24 mouse cellular contexts compared by ENCODE assay signal in the genomic region with DNA sequence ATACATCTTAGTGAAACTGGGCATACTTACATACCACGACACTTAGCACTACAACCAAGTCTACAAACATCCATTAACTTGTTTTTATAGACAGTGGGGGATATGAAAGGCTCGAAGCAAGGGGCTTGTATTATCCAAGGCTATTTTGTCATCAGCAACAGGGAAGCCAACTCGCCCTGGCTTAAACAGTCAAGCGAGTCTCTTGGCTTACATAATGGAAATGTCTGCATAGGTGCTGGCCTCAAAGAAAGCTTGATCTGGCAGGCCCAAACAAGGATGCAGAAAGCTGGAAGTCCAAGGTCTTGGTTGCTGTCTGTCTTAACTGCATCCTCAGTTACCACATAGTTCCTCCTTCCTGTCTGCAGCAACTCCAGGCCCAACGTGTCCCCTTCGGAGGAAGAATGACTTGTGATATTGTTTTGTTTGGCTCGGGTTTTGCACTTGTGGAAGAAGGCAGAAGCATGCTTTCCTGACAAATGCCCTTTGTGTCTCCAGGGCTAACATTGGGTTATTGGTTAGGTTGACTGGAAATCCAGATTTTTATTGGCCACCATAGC. TPM values are rescaled to one million over a fixed set of nuclear protein-coding genes. Genes with fewer than 3 reads are reported as not detected.
DNase-seq lines count a peak whose midpoint lies in the region; ATAC-seq lines count a peak whose summit lies in the region.
"Had no signal": no experiment of that assay in that cellular context is flagged by ENCODE, and none has a peak within 500 bp of the region (broad histone marks: within the 10 kb centered on the region; RNA-seq: fewer than 3 reads in every experiment).

No protein-coding gene starts in this region.

- no peaks in the 10 kb centered on the region for H3K9me3 ChIP-seq in heart, embryonic 13.5 days
- no peaks in the 10 kb centered on the region for H3K9me3 ChIP-seq in kidney, embryonic 14.5 days (ENCODE audit: control insufficient read depth, low read length)
- H3K9me3 ChIP-seq in limb, embryonic 13.5 days: no peaks in the 10 kb centered on the region; the same call in 1 of the 2 replicates
- H3K9me3 ChIP-seq in hindbrain, embryonic 16.5 days (ENCODE audit: control insufficient read depth, low read length): no peaks in the 10 kb centered on the region
- H3K9me3 ChIP-seq: forebrain, embryonic 10.5 days; G1E; hindbrain, embryonic 13.5 days; liver, embryonic 15.5 days had no signal

- peak overlapping the region; percentile 30 for H3K27ac ChIP-seq in heart, embryonic 13.5 days (replicated peaks)
- peak overlapping the region; percentile 42; the same call in 1 of the 2 replicates for H3K27ac ChIP-seq in kidney, embryonic 14.5 days (ENCODE audit: low read depth, low read length)
- peak overlapping the region; percentile 80 for H3K27ac ChIP-seq in limb, embryonic 13.5 days
- no peak overlapping the region for H3K27ac ChIP-seq in hindbrain, embryonic 16.5 days (ENCODE audit: low read depth, low read length)
- H3K27ac ChIP-seq: forebrain, embryonic 10.5 days; hindbrain, embryonic 13.5 days; left cerebral cortex, adult 2 months; liver, embryonic 15.5 days had no signal

- WGBS in heart, embryonic 13.5 days: 60% methylated on average over 7 of the region's 7 CpGs
- 58% methylated on average over 7 of the region's 7 CpGs for WGBS in kidney, embryonic 14.5 days
- 45% methylated on average over 7 of the region's 7 CpGs for WGBS in limb, embryonic 13.5 days
- 83% methylated on average over 7 of the region's 7 CpGs for WGBS in hindbrain, embryonic 16.5 days

- DNase-seq in heart, postnatal 4 days: no peak
- peak; percentile 70 for DNase-seq in 416B (ENCODE audit: low read depth)
- no peak for DNase-seq in thymus, postnatal 4 days
- DNase-seq: adrenal gland, postnatal 25 days; cerebellum, adult 11 months; cerebellum, postnatal 14 days; heart, adult 11 months; layer of hippocampus, adult 9-11 months; midbrain, embryonic 14.5 days; right cerebral cortex, postnatal 25 days; thymus, postnatal 36 days had no signal

- no peaks in the 10 kb centered on the region for H3K27me3 ChIP-seq in heart, embryonic 13.5 days (replicated peaks)
- H3K27me3 ChIP-seq in kidney, embryonic 14.5 days (ENCODE audit: control insufficient read depth, insufficient read depth, low read length): no peaks in the 10 kb centered on the region
- no peaks in the 10 kb centered on the region for H3K27me3 ChIP-seq in limb, embryonic 13.5 days
- H3K27me3 ChIP-seq in hindbrain, embryonic 16.5 days (replicated peaks; ENCODE audit: control insufficient read depth, insufficient read depth, low read length): no peaks in the 10 kb centered on the region

- H3K36me3 ChIP-seq in heart, embryonic 13.5 days: no peaks in the 10 kb centered on the region
- H3K36me3 ChIP-seq in kidney, embryonic 14.5 days (ENCODE audit: control insufficient read depth, insufficient read depth, low read length): no peaks in the 10 kb centered on the region
- H3K36me3 ChIP-seq in limb, embryonic 13.5 days: no peaks in the 10 kb centered on the region
- H3K36me3 ChIP-seq in hindbrain, embryonic 16.5 days (ENCODE audit: control insufficient read depth, insufficient read depth, low read length): no peaks in the 10 kb centered on the region
- H3K36me3 ChIP-seq: forebrain, embryonic 10.5 days; G1E; hindbrain, embryonic 13.5 days; liver, embryonic 15.5 days had no signal

- H3K9ac ChIP-seq in heart, embryonic 13.5 days: no peak overlapping the region
- no peak overlapping the region for H3K9ac ChIP-seq in kidney, embryonic 14.5 days (ENCODE audit: low read depth, low read length)
- H3K9ac ChIP-seq in limb, embryonic 13.5 days: no peak overlapping the region
- H3K9ac ChIP-seq in hindbrain, embryonic 16.5 days (ENCODE audit: low read depth, low read length): no peak overlapping the region
- H3K9ac ChIP-seq: hindbrain, embryonic 13.5 days; liver, embryonic 15.5 days had no signal

- H3K4me3 ChIP-seq in heart, embryonic 13.5 days: no peak overlapping the region
- no peak overlapping the region for H3K4me3 ChIP-seq in kidney, embryonic 14.5 days (ENCODE audit: low read length)
- H3K4me3 ChIP-seq in limb, embryonic 13.5 days: no peak overlapping the region
- no peak overlapping the region for H3K4me3 ChIP-seq in hindbrain, embryonic 16.5 days (ENCODE audit: low read length)
- H3K4me3 ChIP-seq: forebrain, embryonic 10.5 days; hindbrain, embryonic 13.5 days; left cerebral cortex, adult 2 months; liver, embryonic 15.5 days; megakaryocyte, embryonic 14.5 days had no signal

- no peak overlapping the region for H3K4me2 ChIP-seq in heart, embryonic 13.5 days
- H3K4me2 ChIP-seq in kidney, embryonic 14.5 days (replicated peaks; ENCODE audit: low read depth, low read length): no peak overlapping the region
- H3K4me2 ChIP-seq in limb, embryonic 13.5 days (replicated peaks): no peak overlapping the region
- no peak overlapping the region for H3K4me2 ChIP-seq in hindbrain, embryonic 16.5 days (ENCODE audit: low read length)
- H3K4me2 ChIP-seq: hindbrain, embryonic 13.5 days; liver, embryonic 15.5 days had no signal

- H3K4me1 ChIP-seq in heart, embryonic 13.5 days: peaks cover 28% of the 10 kb centered on the region
- H3K4me1 ChIP-seq in kidney, embryonic 14.5 days (ENCODE audit: control insufficient read depth, insufficient read depth, low read length): peaks cover 7% of the 10 kb centered on the region; the same call in 1 of the 2 replicates
- H3K4me1 ChIP-seq in limb, embryonic 13.5 days: peaks cover 50% of the 10 kb centered on the region
- H3K4me1 ChIP-seq in hindbrain, embryonic 16.5 days (ENCODE audit: control insufficient read depth, insufficient read depth, low read depth, low read length): no peaks in the 10 kb centered on the region
- H3K4me1 ChIP-seq: forebrain, embryonic 10.5 days; hindbrain, embryonic 13.5 days had no signal

- ATAC-seq in heart, embryonic 13.5 days (ENCODE audit: extremely low read depth, insufficient number of reproducible peaks, low FRiP score, low TSS enrichment): no peak
- ATAC-seq in kidney, embryonic 14.5 days (ENCODE audit: low FRiP score, low TSS enrichment): no peak
- ATAC-seq in limb, embryonic 13.5 days (ENCODE audit: low FRiP score, low read depth): peak; percentile 13; the same call in 1 of the 2 replicates
- no peak for ATAC-seq in frontal cortex, adult (ENCODE audit: low TSS enrichment)
- no peak for ATAC-seq in hindbrain, embryonic 16.5 days
- ATAC-seq: intestine, embryonic 16.5 days; lung, postnatal 0 days had no signal

RNA-seq across cellular contexts. Expression of gene 2010111I01Rik, which starts 21.3 kb away (rescaled TPM):
- 54.5 and 57.7 TPM in 2 replicates for polyA plus RNA-seq in heart, embryonic 13.5 days (2015; fragmentation: Nextera tagmentation; extraction: Ambion mirVana)
- total RNA-seq in heart, postnatal 4 days (2021): 100 to 1,000 TPM; 154 to 174 TPM
- 132 and 153 TPM in 2 replicates for polyA plus RNA-seq in kidney, embryonic 14.5 days (2014; fragmentation: Nextera tagmentation; extraction: Ambion mirVana)
- polyA plus RNA-seq in limb, embryonic 13.5 days (2015; fragmentation: Nextera tagmentation; extraction: Ambion mirVana): 250 and 254 TPM in 2 replicates
- polyA plus RNA-seq in hindbrain, embryonic 16.5 days (2015; fragmentation: Nextera tagmentation; extraction: Ambion mirVana): 28.6 and 30.1 TPM in 2 replicates

RNA-seq across cellular contexts. Expression of gene Fbp1, which starts 55.3 kb away (rescaled TPM):
- polyA plus RNA-seq in heart, embryonic 13.5 days (2015; fragmentation: Nextera tagmentation; extraction: Ambion mirVana): 0.36 and 0.44 TPM in 2 replicates
- total RNA-seq in heart, postnatal 4 days (2021): under 1 TPM in 1 of 2 experiments, not detected in 1; 0.64 TPM
- polyA plus RNA-seq in kidney, embryonic 14.5 days (2014; fragmentation: Nextera tagmentation; extraction: Ambion mirVana): 1.8 and 3.9 TPM in 2 replicates
- 2.0 and 2.6 TPM in 2 replicates for polyA plus RNA-seq in limb, embryonic 13.5 days (2015; fragmentation: Nextera tagmentation; extraction: Ambion mirVana)
- polyA plus RNA-seq in hindbrain, embryonic 16.5 days (2015; fragmentation: Nextera tagmentation; extraction: Ambion mirVana): 0.55 and 0.68 TPM in 2 replicates
- total RNA-seq: G1E had no signal
- polyA plus RNA-seq: forebrain, embryonic 10.5 days; G1E; midbrain, embryonic 14.5 days had no signal
